Mouse (Mus musculus) cerebellum, postnatal 10 days (tissue): ENCODE results near the gene Mrto4.
"Not testable (repeated sequence)": the region's sequence is repeated elsewhere in the genome, so short reads cannot be mapped to it uniquely, and the experiment has no call there.

Experiments used
- DNase-seq, 2 experiments: peaks; one replicate each; pipeline ENCODE4 v3.0.0; 2021; ENCODE audit warnings: mixed read lengths in 2 of 2

Mrto4 gene

DNA sequence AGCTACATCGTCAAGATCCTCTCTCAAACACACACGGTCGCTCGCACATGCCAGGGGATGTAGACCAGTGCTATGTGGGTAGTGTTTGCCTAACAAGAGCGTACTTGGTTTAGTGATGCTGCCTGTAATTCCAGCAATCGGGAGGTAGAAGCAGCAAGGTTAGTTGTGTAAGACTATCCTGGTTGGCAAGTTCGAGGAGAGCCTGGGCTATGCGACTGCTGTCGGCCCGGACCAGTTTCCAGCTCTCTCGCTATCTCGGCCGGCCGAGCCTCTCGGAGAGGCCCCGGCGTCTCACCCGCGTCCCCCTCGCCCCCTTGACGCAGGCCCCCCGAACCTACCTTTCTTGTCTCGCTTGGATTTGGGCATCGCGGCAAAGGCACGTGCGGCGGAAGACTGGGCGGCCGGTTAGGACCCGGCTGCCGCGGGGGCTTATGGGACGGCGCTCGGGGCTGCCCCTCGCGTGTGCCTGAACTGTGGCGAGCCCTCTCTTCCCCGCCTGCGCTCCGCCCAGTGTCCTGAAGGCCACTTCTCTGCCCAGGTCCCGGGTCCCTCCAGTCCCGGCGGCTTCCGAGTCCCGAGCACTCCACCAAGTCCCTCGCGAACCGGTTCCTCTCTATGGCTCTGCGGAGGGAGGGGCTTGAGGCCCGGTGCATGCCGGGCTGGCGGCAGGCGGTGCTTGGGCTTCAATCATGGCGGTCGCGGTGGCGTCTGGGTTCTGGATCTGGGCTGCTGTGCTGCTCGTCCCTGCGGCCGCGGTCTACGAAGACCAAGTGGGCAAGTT lies at the start of gene Mrto4, which contains the start of the genes Emc1 and Ubr4:
TSS of gene Mrto4 (minus strand) at position 646 of the 781 bp plus-strand sequence.
TSS of gene Emc1 (plus strand) at position 657 of the 781 bp plus-strand sequence.
TSS of gene Ubr4 (plus strand) at position 679 of the 781 bp plus-strand sequence.
- peak; percentile 90 to 91 for DNase-seq

DNA sequence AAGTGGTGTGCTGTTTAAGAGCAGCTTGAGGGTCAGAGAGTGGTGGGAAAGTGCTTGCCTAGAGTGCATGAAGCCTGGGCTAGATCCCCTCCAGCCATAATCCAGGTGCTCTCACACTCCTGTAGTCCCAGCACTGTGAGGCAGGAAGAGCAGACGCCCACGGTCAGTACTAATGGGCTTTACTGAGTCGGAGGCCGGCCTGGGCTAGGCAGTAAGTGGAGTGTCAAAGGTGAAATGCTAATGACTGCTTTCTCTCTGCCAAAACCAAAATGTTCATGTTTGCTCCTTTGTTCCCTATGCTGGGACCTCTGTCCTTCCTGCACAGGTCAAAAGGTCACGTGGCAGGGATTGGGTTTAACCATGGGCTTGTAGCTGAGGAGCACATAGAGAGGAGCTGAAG lies 48.1 kb upstream of the Mrto4 start:
- DNase-seq: no peak

DNA sequence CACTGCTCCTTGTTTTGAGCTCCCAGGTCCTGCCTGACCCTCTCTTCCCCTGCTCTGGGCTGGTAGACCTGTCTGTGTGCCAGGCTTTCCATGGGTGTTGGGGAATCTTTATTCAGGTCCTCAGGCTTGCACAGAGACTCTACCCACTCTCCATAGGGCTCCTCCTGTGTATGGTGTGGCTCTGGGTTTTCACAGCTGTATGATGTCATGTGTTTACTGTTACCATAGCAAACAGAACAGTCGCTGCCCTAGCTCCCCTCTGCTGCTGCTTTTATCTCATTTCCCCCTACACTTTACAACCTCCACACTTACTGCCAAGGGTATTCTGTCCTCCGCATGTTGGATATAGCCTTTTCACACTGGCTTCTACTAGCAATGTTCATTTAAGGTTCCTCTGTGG lies 43.1 kb upstream of the Mrto4 start:
- no peak for DNase-seq

DNA sequence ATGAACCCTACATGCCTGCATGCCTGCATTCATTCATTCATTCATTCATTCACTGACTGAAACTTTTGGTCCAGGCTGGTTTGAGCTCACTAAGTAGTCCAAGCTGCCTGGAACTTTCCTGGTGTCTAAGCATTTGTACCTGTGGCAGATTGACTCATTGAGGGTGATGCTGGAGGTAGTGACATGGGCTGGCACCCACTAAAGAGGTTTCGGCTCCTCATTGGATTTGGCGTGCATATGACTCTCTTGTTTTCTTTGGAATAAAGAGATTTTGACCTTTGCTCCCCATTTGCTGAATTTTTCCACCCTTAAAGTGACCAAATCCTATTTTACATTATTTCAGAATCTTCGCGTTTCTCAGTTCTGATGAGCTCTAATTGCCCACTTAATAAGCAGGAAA lies 37.2 kb upstream of the Mrto4 start:
- no peak for DNase-seq

DNA sequence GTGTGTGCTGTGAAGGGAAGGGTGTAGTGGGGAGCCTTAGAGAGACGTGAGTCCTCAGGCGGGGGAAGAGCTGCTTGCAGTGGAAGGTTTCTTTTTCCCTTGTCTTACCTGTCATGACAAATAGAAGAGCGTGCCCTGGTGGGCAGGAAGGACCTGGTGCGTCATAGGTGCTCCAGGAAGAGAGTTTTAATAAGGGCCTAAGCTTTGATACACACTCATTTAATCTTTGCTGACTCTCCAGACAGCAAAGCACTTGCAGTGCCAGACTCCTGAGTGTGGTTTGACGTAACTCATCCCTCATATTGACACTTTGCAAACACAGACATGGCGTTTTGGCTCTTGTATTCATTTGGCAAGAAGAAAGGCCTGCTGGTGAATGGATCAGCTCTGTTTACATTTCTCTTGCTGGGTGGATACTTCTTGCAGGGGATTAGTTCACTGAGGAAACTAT lies 34.5 kb upstream of the Mrto4 start:
- DNase-seq: no peak

DNA sequence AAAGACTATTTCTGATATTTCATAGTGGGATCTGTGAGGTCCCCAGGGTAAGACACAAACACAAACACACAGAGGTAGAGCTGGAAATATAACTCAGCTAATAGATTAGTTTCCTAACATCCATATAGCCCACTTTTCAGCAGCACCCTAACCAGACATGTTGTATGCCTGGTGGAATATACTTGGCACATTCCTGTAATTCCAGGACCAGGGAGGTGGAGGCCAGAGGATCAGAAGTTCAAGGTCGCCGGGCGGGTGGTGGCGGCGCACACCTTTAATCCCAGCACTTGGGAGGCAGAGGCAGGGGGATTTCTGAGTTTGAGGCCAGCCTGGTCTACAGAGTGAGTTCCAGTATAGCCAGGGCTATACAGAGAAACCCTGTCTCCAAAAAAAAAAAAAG lies 33.5 kb upstream of the Mrto4 start:
- not testable (repeated sequence) for DNase-seq

DNA sequence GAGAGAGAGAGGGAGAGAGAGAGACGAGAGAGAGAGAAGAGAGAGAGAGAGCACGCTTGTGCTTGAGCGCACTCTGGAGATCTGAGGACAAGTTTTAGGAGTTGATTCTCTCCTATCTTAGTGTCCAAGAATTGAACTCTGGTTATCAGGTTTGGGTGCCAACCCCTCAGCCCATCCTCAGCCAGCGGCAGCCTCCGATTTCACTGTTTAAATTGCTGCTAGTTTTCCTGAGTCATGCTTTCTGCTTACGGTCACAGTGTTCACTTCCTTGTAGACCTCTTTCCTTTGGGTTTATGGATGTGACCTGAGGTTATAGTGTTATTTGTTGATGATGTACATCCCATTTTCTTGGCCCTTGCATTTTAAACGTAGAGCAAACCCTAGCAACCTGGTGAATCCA lies 29.9 kb upstream of the Mrto4 start:
- no peak for DNase-seq

DNA sequence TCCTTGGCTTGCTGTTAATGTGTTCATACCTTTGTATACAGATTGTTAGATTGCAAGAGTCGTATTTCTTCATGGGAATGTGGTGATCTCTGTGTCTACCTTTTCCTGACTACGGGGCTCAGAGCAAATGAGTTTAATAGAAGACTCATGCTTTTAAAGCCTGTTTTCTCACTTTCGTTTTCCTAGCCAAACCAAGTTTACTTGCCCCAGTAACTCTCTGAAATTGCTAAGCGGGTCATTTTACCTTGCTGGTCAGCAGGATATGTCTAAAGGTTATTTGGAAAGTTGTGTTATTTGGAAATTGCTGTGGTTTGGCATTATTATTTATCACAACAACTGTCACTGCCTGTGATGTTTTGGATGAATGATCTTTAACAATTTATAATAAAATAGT lies 29.1 kb upstream of the Mrto4 start:
- no peak for DNase-seq

DNA sequence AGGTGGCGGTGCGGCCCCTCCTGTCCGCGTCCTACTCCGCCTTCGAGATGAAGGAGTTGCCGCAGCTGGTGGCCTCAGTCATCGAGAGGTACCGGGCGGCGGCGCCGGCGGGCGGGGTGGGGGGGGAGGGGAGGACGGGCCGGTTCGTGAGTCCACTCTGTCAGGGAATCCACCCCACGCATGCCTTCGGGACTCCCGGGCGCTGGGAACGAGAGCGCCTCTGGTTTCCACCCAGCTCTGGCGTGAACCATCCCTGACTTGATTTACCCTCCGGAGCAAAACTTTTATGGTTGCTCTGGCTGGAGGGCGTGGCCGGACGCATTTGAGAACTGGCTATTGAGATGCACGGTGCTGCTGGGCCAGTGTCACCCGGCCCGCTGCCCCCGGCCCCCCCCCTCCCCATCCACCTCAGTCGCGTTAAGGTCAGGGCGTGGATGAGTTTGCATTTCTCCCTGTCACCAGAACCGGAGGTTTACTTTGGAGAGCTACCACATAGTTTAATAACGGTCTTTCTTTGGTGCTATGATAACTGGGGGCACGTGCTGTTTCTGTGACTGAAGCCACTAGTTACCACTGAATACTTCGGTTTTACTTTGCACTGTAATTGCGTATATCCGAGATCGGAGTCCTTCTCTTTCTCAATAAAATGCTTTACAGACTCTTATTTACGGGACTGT lies 28.5 kb upstream of the Mrto4 start:
- DNase-seq: peak in 1 of 2 experiments; percentile 5

DNA sequence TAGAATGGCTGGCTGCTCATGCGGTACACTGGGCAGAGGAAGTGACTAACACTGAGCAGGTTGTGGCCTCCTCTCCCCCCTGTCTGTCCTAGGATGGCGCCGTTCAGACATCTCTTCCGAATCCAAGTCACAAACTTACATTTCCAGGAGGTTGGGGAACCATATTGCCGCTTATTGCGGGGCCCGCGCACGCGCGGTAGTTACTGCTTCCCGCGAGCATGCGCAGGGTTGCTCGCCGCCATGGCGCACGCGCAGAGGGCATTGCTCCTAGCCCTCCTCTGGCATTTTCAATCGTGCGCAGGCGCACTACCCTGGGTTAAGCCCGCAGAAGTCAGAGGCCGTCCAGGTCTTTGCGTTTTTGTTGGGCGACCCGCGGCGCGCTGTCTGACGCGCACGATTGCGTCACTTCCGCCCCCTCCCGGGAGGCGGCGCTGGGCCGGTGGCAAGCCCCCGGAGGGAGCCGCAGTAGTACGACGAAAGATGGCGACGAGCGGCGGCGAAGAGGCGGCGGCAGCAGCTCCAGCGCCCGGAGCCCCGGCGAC lies 27.9 kb upstream of the Mrto4 start:
- peak; percentile 100 for DNase-seq

DNA sequence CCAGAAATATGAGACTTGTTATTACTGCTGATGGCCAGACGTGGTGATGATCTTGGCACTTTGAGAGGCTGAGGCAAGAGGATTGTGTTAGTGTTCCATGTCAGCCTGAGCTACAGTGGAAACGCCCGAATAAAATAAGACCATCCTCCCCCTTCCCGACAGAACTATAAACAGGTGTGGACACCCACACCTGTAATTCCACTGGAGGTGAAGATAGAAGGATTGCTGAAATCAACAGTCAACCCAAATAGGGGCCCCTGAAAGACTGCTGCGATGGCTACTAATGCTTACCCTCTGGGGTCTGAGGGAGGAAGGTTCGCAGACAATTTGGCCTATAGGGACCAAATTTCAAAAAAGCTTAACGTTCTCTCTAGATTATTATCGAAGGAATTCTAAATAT lies 27.3 kb upstream of the Mrto4 start:
- no peak for DNase-seq

DNA sequence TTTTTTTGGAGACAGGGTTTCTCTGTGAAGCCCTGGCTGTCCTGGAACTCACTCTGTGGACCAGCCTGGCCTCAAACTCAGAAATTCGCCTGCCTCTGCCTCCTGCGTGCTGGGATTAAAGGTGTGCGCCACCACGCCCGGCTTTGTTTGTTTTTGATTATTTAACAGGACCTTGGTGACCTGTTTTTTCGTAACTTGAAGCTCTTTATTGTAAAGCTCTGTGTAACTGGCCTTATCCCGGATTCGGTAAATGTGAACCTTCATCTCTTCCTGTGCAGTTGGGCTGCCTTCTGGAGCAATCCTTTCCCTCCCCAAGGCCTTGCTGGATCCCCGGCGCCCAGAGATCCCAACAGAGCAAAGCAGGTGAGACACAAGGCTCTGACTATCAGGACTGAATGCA lies 21.2 kb upstream of the Mrto4 start:
- no peak for DNase-seq

DNA sequence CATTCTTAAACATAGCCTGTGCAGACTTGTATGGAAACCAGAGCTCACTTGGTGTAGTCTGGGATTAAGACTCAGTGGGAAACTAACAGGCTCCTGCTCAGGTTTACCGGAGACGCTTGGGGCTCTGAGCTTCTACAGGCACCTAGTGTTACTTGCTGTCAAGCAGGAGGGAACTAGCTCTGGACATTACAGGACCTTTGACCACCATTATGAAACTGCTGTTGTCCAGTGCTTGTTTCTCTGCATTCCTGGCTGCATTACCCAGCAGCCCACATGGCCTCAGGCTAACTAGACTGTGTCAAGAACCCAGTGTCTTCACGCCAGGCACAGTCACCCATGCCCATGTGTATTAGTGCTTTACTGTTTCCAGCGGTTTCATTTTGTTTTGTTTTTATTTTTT lies 20.8 kb upstream of the Mrto4 start:
- no peak for DNase-seq

DNA sequence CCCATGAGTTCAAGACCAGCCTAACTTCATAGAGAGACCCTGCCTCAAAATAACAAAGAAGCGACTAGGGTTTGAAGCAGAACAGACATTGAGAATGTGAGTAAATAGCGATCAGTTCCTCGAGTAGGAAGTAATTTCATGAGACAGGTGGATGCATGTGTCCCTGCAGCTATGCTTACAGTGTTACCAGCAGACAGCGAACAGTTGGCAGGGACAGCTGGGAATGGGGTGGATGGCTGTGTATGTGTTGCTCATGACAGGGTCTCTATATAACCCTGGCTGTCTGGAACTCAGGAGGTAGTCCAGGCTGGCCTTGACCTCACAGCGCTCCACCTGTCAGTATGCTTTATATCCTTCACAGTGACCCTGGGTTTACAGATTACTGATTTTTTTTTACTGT lies 15.7 kb upstream of the Mrto4 start:
- DNase-seq: no peak

DNA sequence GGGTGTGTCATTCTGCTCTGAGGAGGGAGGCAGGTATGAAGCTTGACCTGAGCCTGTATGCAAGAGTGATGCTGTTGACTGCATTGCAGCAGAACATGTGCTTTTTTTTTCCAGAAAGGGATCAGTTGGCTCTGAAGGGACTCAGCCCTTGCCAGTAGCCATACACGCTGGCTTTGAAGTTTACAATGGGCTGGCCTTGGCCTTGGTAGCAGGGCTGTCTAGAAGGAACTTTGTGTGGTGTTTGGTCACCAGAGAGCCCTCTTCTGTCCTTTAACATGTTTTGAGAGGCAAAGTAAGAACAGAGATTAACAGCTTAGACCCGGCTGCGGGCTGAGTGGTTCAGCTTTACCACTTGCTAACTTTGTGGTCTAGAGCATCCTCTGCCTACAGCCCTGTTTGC lies 15.0 kb upstream of the Mrto4 start:
- no peak for DNase-seq

DNA sequence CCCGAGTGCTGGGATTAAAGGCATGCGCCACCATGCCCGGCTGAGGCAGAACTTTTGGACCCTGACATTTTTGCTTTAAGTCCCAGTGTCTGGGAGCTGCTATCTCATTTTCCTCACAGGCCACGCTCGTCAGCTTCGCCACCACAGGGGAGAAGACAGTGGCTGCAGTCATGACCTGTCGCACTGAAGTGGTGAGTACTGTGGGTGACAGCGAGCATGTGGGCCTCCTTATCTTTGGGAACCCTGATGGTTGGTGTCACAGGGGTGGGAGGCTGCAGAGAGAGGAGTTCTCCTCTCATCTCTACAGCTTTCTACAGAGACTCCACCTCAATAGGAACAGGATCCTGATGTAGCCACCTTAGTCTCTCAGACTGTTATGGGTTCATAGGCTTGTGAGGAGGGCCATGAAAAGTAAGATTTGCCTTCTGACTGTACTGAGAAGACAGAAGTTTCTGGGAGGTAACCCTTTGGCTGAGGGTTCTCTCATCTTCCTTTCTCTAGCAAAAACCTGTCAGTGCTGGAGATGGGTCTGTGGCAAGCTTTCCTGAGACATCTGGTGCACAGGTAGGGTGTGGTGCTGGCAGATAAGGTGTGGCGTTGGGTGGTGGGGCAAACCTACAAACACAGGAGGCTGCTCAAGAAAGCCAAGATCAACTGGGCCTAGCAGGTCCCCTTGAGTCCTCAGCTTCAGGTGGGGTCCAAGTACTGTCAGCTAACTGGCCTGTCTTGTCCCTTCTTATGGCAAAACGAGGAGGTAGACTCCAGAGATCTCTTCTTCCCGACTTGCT lies 8.6 kb upstream of the Mrto4 start:
- DNase-seq: no peak

DNA sequence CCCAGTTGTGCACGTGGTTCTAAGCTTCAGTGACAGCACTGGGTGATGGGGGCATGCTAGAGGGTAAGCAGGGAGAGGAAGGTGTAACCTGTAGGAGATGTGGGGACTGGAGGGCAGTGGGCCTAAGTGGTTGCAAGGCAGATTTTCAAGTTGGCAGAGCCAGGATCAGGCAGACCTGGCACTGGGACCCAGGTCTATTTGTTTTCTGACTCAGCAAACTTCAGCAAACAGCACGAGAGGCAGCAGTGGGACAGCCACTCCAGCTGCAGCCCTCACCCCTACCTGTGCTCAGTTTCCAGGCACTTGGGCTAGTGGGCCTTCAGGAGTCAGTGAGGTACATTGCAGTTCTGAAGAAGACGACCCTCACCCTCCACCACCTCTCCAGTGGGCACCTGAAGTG lies 4.8 kb upstream of the Mrto4 start:
- no peak for DNase-seq

DNA sequence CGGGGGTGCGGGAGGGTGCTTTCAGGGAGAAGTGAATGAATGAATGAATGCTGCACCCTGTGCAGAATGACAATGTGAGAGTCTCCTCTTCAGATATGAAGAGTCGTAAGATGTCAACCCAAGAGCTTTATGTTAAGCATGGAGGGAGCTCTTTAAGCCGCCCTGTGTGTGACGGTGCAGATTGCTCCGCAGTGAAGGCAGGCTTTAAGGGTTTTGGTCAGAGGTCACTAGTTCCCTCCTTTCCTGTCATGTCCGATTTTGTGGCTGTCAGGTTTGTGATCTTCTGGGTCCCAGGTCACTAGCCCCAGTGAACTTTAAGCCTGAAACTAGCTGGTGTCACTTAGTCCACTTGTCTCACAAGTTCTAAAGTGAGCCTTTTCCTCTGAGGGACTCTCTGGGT lies 456 bp upstream of the Mrto4 start:
- no peak for DNase-seq

DNA sequence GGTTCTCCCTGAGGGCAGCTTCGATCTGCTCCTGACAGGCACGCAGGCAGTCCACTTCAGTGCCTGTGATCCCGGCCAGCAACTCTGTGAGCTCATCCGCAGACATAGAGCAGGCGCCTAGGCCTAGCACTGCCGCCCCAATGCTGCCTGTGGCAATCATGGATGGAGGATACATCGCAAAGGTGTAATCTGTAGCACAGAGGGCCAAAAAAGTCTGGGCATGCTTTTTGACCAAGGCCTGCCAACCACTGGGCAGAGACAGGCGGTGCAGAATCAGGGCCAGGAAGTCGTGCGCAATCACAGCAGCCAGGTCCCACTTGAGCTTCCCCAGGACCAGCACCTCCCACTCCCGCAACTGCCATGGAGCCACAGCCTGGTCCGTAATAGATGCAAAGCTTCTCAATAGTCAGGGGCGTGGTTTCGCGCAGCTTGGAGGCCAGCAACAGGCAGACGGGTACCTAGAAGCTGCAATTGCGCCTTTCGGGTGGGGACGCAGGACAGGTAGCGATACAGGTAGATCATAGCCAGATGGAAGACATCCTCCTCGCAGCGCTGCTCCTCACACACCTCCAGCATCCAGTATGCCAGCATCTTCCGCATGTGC lies 6.9 kb downstream of the Mrto4 start:
- no peak for DNase-seq

DNA sequence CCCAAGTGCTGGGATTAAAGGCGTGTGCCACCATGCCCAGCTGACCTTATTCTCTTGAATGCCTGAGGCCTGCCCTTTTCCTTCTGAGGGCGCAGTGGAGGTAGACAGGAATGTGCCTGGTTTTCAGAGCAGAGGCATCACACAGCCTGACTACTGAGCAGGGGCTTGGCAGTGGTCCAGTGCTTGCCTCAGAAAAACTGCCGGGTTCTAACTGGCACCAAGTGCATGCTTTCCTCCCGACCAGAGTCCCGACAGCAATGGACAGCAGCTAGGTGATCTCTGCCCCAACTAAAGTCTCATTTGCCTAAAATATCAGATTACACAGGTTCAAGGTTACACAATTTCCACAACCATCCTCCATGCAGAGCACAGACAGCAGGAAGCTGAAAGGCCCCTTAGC lies 8.7 kb downstream of the Mrto4 start:
- peak; percentile 66 to 74 for DNase-seq

DNA sequence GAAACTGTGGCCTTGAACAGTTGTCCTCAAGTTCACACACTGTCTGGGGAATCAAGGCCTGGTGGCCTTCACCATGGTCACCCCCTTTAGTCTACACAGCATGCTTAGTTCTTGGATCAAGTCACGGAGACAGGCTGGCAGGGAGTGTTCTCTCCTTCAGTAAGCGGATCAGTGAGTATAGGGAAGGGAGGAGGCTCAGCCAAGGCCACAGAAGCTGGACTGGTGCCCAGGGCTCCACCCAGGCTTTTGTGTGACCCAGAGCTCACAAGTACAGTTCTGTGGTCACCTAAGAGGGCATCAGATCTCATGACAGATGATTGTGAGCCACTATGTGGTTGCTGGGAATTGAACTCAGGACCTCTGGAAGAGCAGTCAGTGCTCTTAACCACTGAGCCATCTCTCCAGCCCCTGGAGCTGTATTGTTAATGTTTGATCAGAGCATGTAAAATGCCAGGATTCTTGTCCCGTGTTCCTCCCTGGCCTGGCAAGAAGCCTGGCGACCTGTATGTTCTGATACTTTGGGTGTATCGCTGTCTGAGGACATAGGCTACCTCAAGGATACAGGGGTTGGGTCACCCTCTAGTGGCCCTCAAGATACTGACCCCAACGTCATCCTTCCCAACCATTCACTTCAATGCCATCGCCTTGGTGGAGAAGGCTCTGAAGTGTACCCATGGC lies 10.7 kb downstream of the Mrto4 start:
- no peak for DNase-seq

DNA sequence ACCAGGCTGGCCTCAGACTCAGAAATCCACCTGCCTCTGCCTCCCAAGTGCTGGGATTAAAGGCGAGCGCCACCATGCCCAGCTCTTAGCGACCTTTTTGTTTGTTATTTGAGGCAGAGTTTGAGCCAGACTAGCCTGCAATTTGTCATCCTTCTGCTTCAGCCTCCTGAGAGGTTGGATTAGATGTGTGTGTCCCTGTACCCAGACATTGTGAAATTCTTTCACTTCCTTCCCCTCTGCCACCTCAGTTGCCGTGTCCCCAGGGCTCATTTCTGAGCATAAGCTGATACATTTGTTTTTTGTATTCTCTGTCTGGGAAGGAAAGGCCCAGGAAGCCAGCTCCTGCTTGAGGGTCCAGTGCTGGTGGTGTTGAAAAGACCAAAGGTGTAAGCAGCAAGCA lies 11.5 kb downstream of the Mrto4 start:
- DNase-seq: no peak
